Mouse (Mus musculus) adrenal gland, postnatal 0 days (tissue): Measurements from ENCODE around the gene Ace2. TPM values are rescaled to one million over a fixed set of nuclear protein-coding genes. Genes with fewer than 3 reads are reported as not detected.

Source experiments
- polyA plus RNA-seq: library from polyadenylated mRNA; unstranded; fragments of >200 nt; fragmentation: Nextera tagmentation; extraction: Ambion mirVana; gene quantifications from 2 replicates; pipeline ENCODE4 v1.2.1, GENCODE M21; 2015

Ace2 gene
- 80.0 and 110 TPM in 2 replicates for polyA plus RNA-seq

GRCm38 (mm10) chrX:164139032-164139431 is at the start of gene Ace2:
TSS of gene Ace2 (plus strand) at chrX:164139332.

Other genes with a start within 250 kb of the Ace2 start
- gene Ap1s2, start 230.3 kb upstream of the Ace2 start, polyA plus RNA-seq: 14.6 and 25.1 TPM in 2 replicates
- 43.2 and 50.2 TPM in 2 replicates for gene Zrsr2, start 180.7 kb upstream of the Ace2 start, polyA plus RNA-seq
- 0.58 and 1.1 TPM in 2 replicates for gene Car5b, start 111.3 kb upstream of the Ace2 start, polyA plus RNA-seq
- gene Siah1b, start 62.8 kb upstream of the Ace2 start, polyA plus RNA-seq: 11.8 and 13.4 TPM in 2 replicates
- 1.4 TPM in 2 replicates for gene Cltrn, start 50.5 kb upstream of the Ace2 start, polyA plus RNA-seq
- gene Bmx, start 118.9 kb downstream of the Ace2 start, polyA plus RNA-seq: 1.3 and 1.4 TPM in 2 replicates
- gene Pir, start 130.0 kb downstream of the Ace2 start, polyA plus RNA-seq: 16.5 and 20.6 TPM in 2 replicates
- 23.8 and 26.9 TPM in 2 replicates for gene Vegfd, start 234.0 kb downstream of the Ace2 start, polyA plus RNA-seq